Mouse (Mus musculus): Measurements from ENCODE around the gene Tapt1.

DNA sequence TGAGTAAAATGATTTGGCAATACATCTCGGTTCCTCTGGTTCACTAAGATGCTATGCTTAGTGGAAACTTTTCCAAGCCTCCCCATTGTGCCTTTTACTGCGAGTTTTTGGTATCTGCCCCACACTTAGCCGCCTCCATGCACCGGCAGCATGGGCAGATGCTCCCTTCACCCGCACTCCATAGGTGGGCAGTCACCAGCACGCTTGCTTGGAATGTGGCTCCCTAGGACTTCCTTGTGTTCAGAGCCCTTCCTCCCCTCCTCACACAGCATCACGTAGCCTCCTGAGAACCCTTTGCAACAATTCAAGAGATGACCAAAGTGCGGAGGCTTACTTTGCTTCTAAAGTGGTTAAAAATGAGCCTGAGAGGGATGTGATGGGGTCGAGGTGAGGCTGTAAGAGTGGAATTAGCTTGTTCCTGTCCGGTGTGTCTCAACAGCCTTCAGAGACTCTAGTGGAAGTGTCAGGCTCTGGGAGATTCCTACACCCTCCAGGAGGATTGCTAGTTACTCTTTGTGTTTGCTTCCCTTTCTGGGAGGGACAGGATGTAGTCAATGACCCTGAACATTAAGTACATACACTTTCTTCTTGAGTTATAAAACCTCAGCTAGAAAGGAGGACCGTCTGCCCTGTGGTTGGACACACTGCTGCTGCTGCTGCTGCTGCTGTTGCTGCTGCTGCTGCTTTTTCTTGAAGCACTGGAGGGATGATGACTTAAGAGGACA lies 20.2 kb upstream of the Tapt1 start:
- no peak for TF ChIP-seq GATA1 (IDR thresholded peaks at IDR 0.05; ENCODE audit: low read length)
- TF ChIP-seq TAL1 (IDR thresholded peaks at IDR 0.05; ENCODE audit: low read length), result no peak

Data from erythroblast, embryonic 14.5 days (primary cell).